ENCODE assay signal across 8 mouse cellular contexts in the genomic region with DNA sequence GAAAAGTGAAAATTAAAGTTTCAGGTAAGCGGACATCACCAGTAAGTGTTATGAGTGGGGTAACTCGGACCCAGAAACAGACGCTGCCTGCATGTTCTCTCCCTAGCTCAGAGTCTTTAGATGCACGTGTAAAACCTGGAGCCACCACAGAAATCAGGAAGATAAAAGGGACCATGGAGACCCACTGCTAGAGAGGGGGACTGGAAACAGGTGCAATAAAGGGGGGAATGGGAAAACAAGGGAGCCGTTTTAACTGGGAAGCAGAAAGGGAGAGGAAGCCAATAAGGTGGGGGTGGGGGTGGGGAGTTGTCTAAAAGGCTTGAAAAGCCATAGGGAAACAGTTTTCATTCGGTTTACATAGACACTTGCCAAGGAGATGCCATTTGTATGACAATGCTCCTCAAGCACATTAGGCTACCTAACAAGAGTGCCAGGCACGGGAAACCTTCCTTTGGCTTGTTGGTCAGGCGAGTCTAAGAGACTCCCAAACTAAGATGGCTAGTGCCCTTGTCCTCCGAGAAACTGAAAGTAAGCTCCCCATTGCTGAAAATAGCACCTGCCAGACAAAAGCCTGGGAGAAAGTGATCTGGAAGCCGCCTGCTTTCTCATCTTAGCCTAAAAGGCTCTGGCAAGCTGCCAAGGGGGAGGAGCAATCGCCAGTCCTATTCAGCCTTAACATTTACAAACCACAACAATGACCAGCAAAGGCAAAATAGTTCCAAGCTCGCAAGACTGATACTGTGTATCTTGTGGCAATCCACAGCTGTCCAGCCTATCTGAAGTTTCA. TPM values are rescaled to one million over a fixed set of nuclear protein-coding genes. Genes with fewer than 3 reads are reported as not detected.
DNase-seq lines count a peak whose midpoint lies in the region; ATAC-seq and TF ChIP-seq lines count a peak whose summit lies in the region.

No protein-coding gene starts in this region.

- H3K9me3 ChIP-seq in intestine, embryonic 15.5 days = no peaks in the 10 kb centered on the region
- H3K9me3 ChIP-seq in lung, postnatal 0 days (ENCODE audit: low read length) = no peaks in the 10 kb centered on the region

- H3K4me2 ChIP-seq in intestine, embryonic 15.5 days (replicated peaks) = 0 out of 2 replicates have a peak overlapping the region, but pooled peaks have one; percentile 11
- H3K4me2 ChIP-seq in lung, postnatal 0 days (replicated peaks; ENCODE audit: low read depth, low read length) = peak overlapping the region; percentile 30; the same call in 1 of the 2 replicates

- TF ChIP-seq EP300 in lung, postnatal 0 days (IDR thresholded peaks at IDR 0.05) = no peak

- no peak for TF ChIP-seq CTCF in lung, postnatal 0 days (IDR thresholded peaks at IDR 0.05)

- DNase-seq in thymus, postnatal 4 days = peak; percentile 32
- DNase-seq in thymus, postnatal 14 days = no peak
- DNase-seq in adrenal gland, postnatal 36 days = peak; percentile 71 to 75
- peak; percentile 49 for DNase-seq in gastrocnemius, postnatal 10 days
- peak; percentile 55 for DNase-seq in lung, postnatal 0 days (ENCODE audit: low spot score)
- DNase-seq in retina, embryonic 14.5 days (ENCODE audit: low spot score) = peak; percentile 38
- no peak for DNase-seq in urinary bladder, postnatal 10 days (ENCODE audit: low spot score)

- H3K9ac ChIP-seq in intestine, embryonic 15.5 days = no peak overlapping the region
- no peak overlapping the region for H3K9ac ChIP-seq in lung, postnatal 0 days (replicated peaks; ENCODE audit: low read depth)

- peaks cover 6% of the 10 kb centered on the region for H3K4me1 ChIP-seq in intestine, embryonic 15.5 days (replicated peaks)
- no peaks in the 10 kb centered on the region; the same call in 1 of the 2 replicates for H3K4me1 ChIP-seq in lung, postnatal 0 days (ENCODE audit: insufficient read depth, low read depth, low read length)

- H3K36me3 ChIP-seq in intestine, embryonic 15.5 days = peaks cover 21% of the 10 kb centered on the region
- peaks cover 13% of the 10 kb centered on the region; the same call in 1 of the 2 replicates for H3K36me3 ChIP-seq in lung, postnatal 0 days (ENCODE audit: insufficient read depth, low read length)

- ATAC-seq in intestine, embryonic 15.5 days = peak; percentile 18; the same call in 1 of the 2 replicates
- peak; percentile 21; the same call in 1 of the 2 replicates for ATAC-seq in lung, postnatal 0 days

- H3K4me3 ChIP-seq in intestine, embryonic 15.5 days (replicated peaks) = no peak overlapping the region
- H3K4me3 ChIP-seq in lung, postnatal 0 days (ENCODE audit: low read depth, low read length) = no peak overlapping the region

- WGBS in intestine, embryonic 15.5 days = 57% methylated on average over 12 of the region's 12 CpGs
- WGBS in lung, postnatal 0 days = 51% methylated on average over 12 of the region's 12 CpGs

- no peaks in the 10 kb centered on the region for H3K27me3 ChIP-seq in intestine, embryonic 15.5 days (replicated peaks)
- H3K27me3 ChIP-seq in lung, postnatal 0 days (replicated peaks; ENCODE audit: insufficient read depth, low read length) = no peaks in the 10 kb centered on the region

- H3K27ac ChIP-seq in intestine, embryonic 15.5 days = no peak overlapping the region
- H3K27ac ChIP-seq in lung, postnatal 0 days (ENCODE audit: low read length) = 0 out of 2 replicates have a peak overlapping the region, but pooled peaks have one; percentile 16

RNA-seq across cellular contexts. Expression of a gene that starts 10.0 kb away (rescaled TPM):
- total RNA-seq in adrenal gland, postnatal 36 days (2021) = 100 to 1,000 TPM; 122 to 138 TPM
- total RNA-seq in gastrocnemius, postnatal 10 days (2021) = 100 to 1,000 TPM; 271 to 301 TPM
- 230 and 236 TPM in 2 replicates for polyA plus RNA-seq in intestine, embryonic 15.5 days (2015; fragmentation: Nextera tagmentation; extraction: Ambion mirVana)
- polyA plus RNA-seq in lung, postnatal 0 days (2015; fragmentation: Nextera tagmentation; extraction: Ambion mirVana) = 63.9 and 65.4 TPM in 2 replicates

RNA-seq across cellular contexts. Expression of a gene that starts 25.0 kb away (rescaled TPM):
- 10 to 100 TPM; 17.6 to 22.1 TPM for total RNA-seq in adrenal gland, postnatal 36 days (2021)
- total RNA-seq in gastrocnemius, postnatal 10 days (2021) = 1 to 10 TPM; 5.8 to 7.9 TPM
- polyA plus RNA-seq in intestine, embryonic 15.5 days (2015; fragmentation: Nextera tagmentation; extraction: Ambion mirVana) = 20.6 and 22.0 TPM in 2 replicates
- 11.1 and 11.6 TPM in 2 replicates for polyA plus RNA-seq in lung, postnatal 0 days (2015; fragmentation: Nextera tagmentation; extraction: Ambion mirVana)

RNA-seq across cellular contexts. Expression of a gene that starts 53.2 kb away (rescaled TPM):
- total RNA-seq in adrenal gland, postnatal 36 days (2021) = 100 to 1,000 TPM; 170 to 181 TPM
- 10 to 100 TPM; 96.4 to 97.1 TPM for total RNA-seq in gastrocnemius, postnatal 10 days (2021)
- 324 and 397 TPM in 2 replicates for polyA plus RNA-seq in intestine, embryonic 15.5 days (2015; fragmentation: Nextera tagmentation; extraction: Ambion mirVana)
- polyA plus RNA-seq in lung, postnatal 0 days (2015; fragmentation: Nextera tagmentation; extraction: Ambion mirVana) = 283 and 296 TPM in 2 replicates

Comparison
In these comparisons a context has a peak if more than half of its experiments do, and no peak if none do; other contexts are left out.
1. DNase-seq: peak in thymus, postnatal 4 days (single experiment), adrenal gland, postnatal 36 days (2 of 2), gastrocnemius, postnatal 10 days (single experiment), lung, postnatal 0 days (single experiment) and retina, embryonic 14.5 days (single experiment); none in thymus, postnatal 14 days (single experiment) and urinary bladder, postnatal 10 days (single experiment).